Mouse (Mus musculus): ENCODE results near the gene Lsm7. TPM values are rescaled to one million over a fixed set of nuclear protein-coding genes. Genes with fewer than 3 reads are reported as not detected.
"Not testable (repeated sequence)": the region's sequence is repeated elsewhere in the genome, so short reads cannot be mapped to it uniquely, and the experiment has no call there.

Gene Lsm7
- polyA plus RNA-seq, 1 experiment from 2014 or later: 375 TPM

- not testable (repeated sequence) for H3K27ac ChIP-seq (replicated peaks; ENCODE audit: low read depth, low read length); ATAC-seq (ENCODE audit: insufficient number of reproducible peaks, low FRiP score, low TSS enrichment, low read depth); H3K9ac ChIP-seq (ENCODE audit: low read length); DNase-seq (ENCODE audit: low spot score); H3K9me3 ChIP-seq (ENCODE audit: control insufficient read depth, low read length); H3K36me3 ChIP-seq (ENCODE audit: control insufficient read depth, insufficient read depth, low read length); H3K4me3 ChIP-seq (ENCODE audit: low read depth, low read length); H3K27me3 ChIP-seq (ENCODE audit: control insufficient read depth, insufficient read depth, low read length); H3K4me2 ChIP-seq (ENCODE audit: low read depth, severe bottlenecking); H3K4me1 ChIP-seq (ENCODE audit: control insufficient read depth, insufficient read depth, low read length)
- 86% methylated on average over 7 of the region's 7 CpGs for WGBS
Measured at GRCm38 (mm10) chr10:80817955-80818354, 37.1 kb downstream of the Lsm7 start.

DNA sequence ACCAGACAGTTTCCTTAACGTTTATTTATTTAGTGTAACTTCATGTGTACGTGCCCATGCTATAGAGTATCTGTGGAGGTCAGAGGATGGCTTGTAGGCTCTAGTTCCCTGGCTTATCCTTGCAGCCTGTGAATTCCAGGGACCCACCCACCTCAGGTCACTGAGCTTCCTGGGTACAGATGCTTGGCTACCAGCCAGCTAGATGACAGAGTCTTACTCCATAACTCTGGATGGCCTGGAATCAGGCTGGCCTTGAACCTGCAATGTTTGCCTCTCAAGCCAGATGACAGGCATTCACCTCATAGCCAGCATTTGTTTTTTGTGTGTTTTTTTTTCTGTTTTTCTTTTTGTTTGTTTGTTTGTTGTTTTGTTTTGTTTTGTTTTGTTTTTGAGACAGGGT lies 37.8 kb downstream of the Lsm7 start:
- no peaks in the 10 kb centered on the region for H3K27me3 ChIP-seq (ENCODE audit: control insufficient read depth, insufficient read depth, low read length)
- DNase-seq (ENCODE audit: low spot score): no peak
- no peak overlapping the region for H3K4me3 ChIP-seq (ENCODE audit: low read depth, low read length)
- no peaks in the 10 kb centered on the region for H3K36me3 ChIP-seq (ENCODE audit: control insufficient read depth, insufficient read depth, low read length)
- 65% methylated on average over 2 of the region's 2 CpGs for WGBS
- H3K9me3 ChIP-seq (ENCODE audit: control insufficient read depth, low read length): no peaks in the 10 kb centered on the region
- H3K27ac ChIP-seq (replicated peaks; ENCODE audit: low read depth, low read length): no peak overlapping the region
- no peak for ATAC-seq (ENCODE audit: insufficient number of reproducible peaks, low FRiP score, low TSS enrichment, low read depth)
- no peak overlapping the region for H3K4me2 ChIP-seq (ENCODE audit: low read depth, severe bottlenecking)
- H3K9ac ChIP-seq (ENCODE audit: low read length): no peak overlapping the region
- H3K4me1 ChIP-seq (ENCODE audit: control insufficient read depth, insufficient read depth, low read length): no peaks in the 10 kb centered on the region

GRCm38 (mm10) chr10:80816303-80816702 lies 38.7 kb downstream of the Lsm7 start:
- not testable (repeated sequence) for H3K27ac ChIP-seq (replicated peaks; ENCODE audit: low read depth, low read length); H3K4me1 ChIP-seq (ENCODE audit: control insufficient read depth, insufficient read depth, low read length); H3K36me3 ChIP-seq (ENCODE audit: control insufficient read depth, insufficient read depth, low read length); H3K9me3 ChIP-seq (ENCODE audit: control insufficient read depth, low read length); H3K4me3 ChIP-seq (ENCODE audit: low read depth, low read length); ATAC-seq (ENCODE audit: insufficient number of reproducible peaks, low FRiP score, low TSS enrichment, low read depth); DNase-seq (ENCODE audit: low spot score); H3K4me2 ChIP-seq (ENCODE audit: low read depth, severe bottlenecking); H3K27me3 ChIP-seq (ENCODE audit: control insufficient read depth, insufficient read depth, low read length); H3K9ac ChIP-seq (ENCODE audit: low read length)
- WGBS: 75% methylated on average over 3 of the region's 3 CpGs

- Histone ChIP-seq H3K27me3 (ENCODE audit: control insufficient read depth, insufficient read depth, low read length) (0 out of 2 replicates have a peak, but pooled peaks cover 2% of the 10 kb centered on the region), H3K36me3 (ENCODE audit: control insufficient read depth, insufficient read depth, low read length) (no peaks in the 10 kb centered on the region), H3K4me2 (ENCODE audit: low read depth, severe bottlenecking) (no peak overlapping the region), H3K27ac (replicated peaks; ENCODE audit: low read depth, low read length) (no peak overlapping the region), H3K9ac (ENCODE audit: low read length) (no peak overlapping the region), H3K4me1 (ENCODE audit: control insufficient read depth, insufficient read depth, low read length) (peaks cover 2% of the 10 kb centered on the region; the same call in 1 of the 2 replicates), H3K4me3 (ENCODE audit: low read depth, low read length) (no peak overlapping the region), H3K9me3 (ENCODE audit: control insufficient read depth, low read length) (no peaks in the 10 kb centered on the region)
- ATAC-seq (ENCODE audit: insufficient number of reproducible peaks, low FRiP score, low TSS enrichment, low read depth) (no peak), DNase-seq (ENCODE audit: low spot score) (no peak)
- 66% methylated on average over 7 of the region's 7 CpGs for WGBS
Measured at GRCm38 (mm10) chr10:80814800-80815199, 40.2 kb downstream of the Lsm7 start.

GRCm38 (mm10) chr10:80813366-80813765 lies 41.6 kb downstream of the Lsm7 start, which contains the start of gene Jsrp1:
Gene Jsrp1 (minus strand): TSS chr10:80813498.
- H3K4me3 ChIP-seq (ENCODE audit: low read depth, low read length): no peak within 1 kb of the TSS
- H3K9ac ChIP-seq (ENCODE audit: low read length): no peak within 1 kb of the TSS
- ATAC-seq (ENCODE audit: insufficient number of reproducible peaks, low FRiP score, low TSS enrichment, low read depth) (no peak), DNase-seq (ENCODE audit: low spot score) (no peak)
- H3K36me3 ChIP-seq (ENCODE audit: control insufficient read depth, insufficient read depth, low read length): no peaks in the 10 kb centered on the region
- H3K27ac ChIP-seq (replicated peaks; ENCODE audit: low read depth, low read length): no peak within 1 kb of the TSS
- peaks cover 8% of the 10 kb centered on the region for H3K4me1 ChIP-seq (ENCODE audit: control insufficient read depth, insufficient read depth, low read length)
- H3K27me3 ChIP-seq (ENCODE audit: control insufficient read depth, insufficient read depth, low read length): peaks cover 10% of the 10 kb centered on the region; the same call in 1 of the 2 replicates
- no peak within 1 kb of the TSS for H3K4me2 ChIP-seq (ENCODE audit: low read depth, severe bottlenecking)
- WGBS: 75% methylated on average over 4 of the region's 4 CpGs
- no peaks in the 10 kb centered on the region for H3K9me3 ChIP-seq (ENCODE audit: control insufficient read depth, low read length)

DNA sequence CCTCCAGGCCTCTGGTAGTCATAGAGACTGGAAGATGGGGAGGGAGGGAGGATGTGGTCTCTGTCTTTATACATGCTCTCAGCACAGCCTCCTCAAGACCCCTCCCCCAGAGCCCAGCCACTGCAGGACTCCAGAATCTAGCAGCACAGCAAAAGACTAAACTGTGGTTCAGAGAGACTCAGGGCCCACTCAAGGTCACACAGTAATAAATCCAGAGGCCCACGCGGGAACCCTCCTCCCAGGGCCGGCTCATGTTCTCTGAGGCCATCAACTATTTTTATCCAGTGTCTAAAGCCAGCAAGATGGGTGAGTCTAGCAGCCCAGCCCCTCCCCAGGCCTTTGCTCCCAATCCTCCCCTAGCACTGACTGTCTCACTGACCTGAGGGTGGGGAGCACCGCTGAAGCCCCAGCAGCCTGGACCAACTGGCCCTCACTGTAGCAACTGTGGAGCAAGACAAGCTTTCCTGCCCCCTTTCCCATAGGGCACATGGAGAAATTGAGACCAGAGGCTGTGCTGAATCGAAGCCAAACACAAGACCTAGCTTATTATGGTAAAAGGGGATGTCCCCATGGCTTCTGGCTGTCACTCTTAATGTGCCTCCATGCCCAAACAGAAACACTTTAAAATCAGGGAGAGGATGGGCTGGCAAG lies 42.5 kb downstream of the Lsm7 start:
- Histone ChIP-seq H3K4me3 (ENCODE audit: low read depth, low read length) (no peak overlapping the region), H3K9ac (ENCODE audit: low read length) (no peak overlapping the region), H3K9me3 (ENCODE audit: control insufficient read depth, low read length) (no peaks in the 10 kb centered on the region), H3K4me1 (ENCODE audit: control insufficient read depth, insufficient read depth, low read length) (peaks cover 15% of the 10 kb centered on the region), H3K4me2 (ENCODE audit: low read depth, severe bottlenecking) (no peak overlapping the region), H3K36me3 (ENCODE audit: control insufficient read depth, insufficient read depth, low read length) (no peaks in the 10 kb centered on the region), H3K27me3 (ENCODE audit: control insufficient read depth, insufficient read depth, low read length) (peaks cover 14% of the 10 kb centered on the region), H3K27ac (replicated peaks; ENCODE audit: low read depth, low read length) (no peak overlapping the region)
- DNase-seq (ENCODE audit: low spot score) (no peak), ATAC-seq (ENCODE audit: insufficient number of reproducible peaks, low FRiP score, low TSS enrichment, low read depth) (no peak)
- WGBS: 67% methylated on average over 5 of the region's 5 CpGs

DNA sequence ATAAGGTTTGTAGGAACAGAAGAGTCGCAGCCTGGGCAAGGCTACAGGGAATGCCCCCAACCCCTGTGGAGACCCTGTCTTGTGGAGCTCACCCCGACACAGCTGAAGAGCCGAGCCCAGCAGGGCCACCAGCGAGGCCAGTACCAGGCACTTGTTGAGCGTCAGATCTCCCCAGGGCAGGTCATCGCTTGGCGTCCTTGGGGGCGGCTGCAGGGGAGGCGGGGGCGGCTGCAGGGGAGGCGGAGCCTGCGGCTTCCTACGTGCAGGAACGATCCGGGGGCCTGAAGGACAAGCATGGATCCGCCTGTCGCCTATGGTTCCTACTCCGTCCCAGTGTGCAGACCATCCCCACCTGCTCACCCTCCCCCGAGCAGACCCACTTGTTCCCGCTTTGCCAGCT lies 44.9 kb downstream of the Lsm7 start:
- no peak overlapping the region for H3K4me3 ChIP-seq (ENCODE audit: low read depth, low read length)
- peak overlapping the region; percentile 36 for H3K4me2 ChIP-seq (ENCODE audit: low read depth, severe bottlenecking)
- H3K4me1 ChIP-seq (ENCODE audit: control insufficient read depth, insufficient read depth, low read length): peaks cover 30% of the 10 kb centered on the region
- no peak overlapping the region for H3K27ac ChIP-seq (replicated peaks; ENCODE audit: low read depth, low read length)
- no peak for DNase-seq (ENCODE audit: low spot score)
- peak overlapping the region; percentile 22; the same call in 1 of the 2 replicates for H3K9ac ChIP-seq (ENCODE audit: low read length)
- WGBS: 5% methylated on average over 20 of the region's 20 CpGs
- ATAC-seq (ENCODE audit: insufficient number of reproducible peaks, low FRiP score, low TSS enrichment, low read depth): no peak
- H3K36me3 ChIP-seq (ENCODE audit: control insufficient read depth, insufficient read depth, low read length): peaks cover 8% of the 10 kb centered on the region; the same call in 1 of the 2 replicates
- H3K27me3 ChIP-seq (ENCODE audit: control insufficient read depth, insufficient read depth, low read length): peaks cover 21% of the 10 kb centered on the region
- no peaks in the 10 kb centered on the region for H3K9me3 ChIP-seq (ENCODE audit: control insufficient read depth, low read length)

DNA sequence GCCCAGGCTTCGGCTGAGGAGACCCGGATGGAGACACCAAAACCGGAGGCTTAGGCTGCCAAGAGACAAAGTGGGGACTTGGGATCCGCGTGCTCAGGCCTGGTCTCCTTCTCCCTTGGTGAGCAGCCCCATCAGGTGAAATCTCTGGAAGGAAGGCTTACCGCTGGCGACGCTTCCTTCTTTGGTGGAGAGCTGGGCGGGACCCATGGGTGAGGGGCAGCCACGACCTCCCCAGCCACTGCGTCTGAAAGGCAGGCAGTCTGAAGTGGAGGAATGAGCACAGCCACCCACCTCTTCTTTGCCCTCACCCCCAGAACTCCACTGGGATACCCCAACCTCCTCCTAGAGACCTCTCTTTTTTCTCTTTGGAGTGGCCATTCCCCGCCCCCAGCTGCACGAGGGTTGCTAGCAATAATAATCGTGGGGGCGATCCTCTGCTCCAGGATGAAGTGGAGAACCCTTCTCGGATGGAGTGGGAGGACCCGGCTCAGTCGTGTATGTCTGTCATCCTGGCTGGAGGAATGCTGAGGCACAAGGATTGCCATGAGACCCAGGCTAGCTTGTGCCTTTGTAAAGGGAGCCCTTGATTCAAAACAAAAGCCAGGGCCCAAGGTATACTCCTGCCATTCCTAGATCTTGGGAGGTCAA lies 45.9 kb downstream of the Lsm7 start:
- no peak for ATAC-seq (ENCODE audit: insufficient number of reproducible peaks, low FRiP score, low TSS enrichment, low read depth)
- Histone ChIP-seq H3K27me3 (ENCODE audit: control insufficient read depth, insufficient read depth, low read length) (peaks cover 21% of the 10 kb centered on the region), H3K4me2 (ENCODE audit: low read depth, severe bottlenecking) (peak overlapping the region; percentile 27; the same call in 1 of the 2 replicates), H3K4me1 (ENCODE audit: control insufficient read depth, insufficient read depth, low read length) (peaks cover 30% of the 10 kb centered on the region), H3K9ac (ENCODE audit: low read length) (no peak overlapping the region; the same call in 1 of the 2 replicates), H3K4me3 (ENCODE audit: low read depth, low read length) (no peak overlapping the region; the same call in 1 of the 2 replicates), H3K9me3 (ENCODE audit: control insufficient read depth, low read length) (no peaks in the 10 kb centered on the region), H3K27ac (replicated peaks; ENCODE audit: low read depth, low read length) (no peak overlapping the region), H3K36me3 (ENCODE audit: control insufficient read depth, insufficient read depth, low read length) (peaks cover 14% of the 10 kb centered on the region)
- WGBS: 9% methylated on average over 17 of the region's 18 CpGs
- DNase-seq (ENCODE audit: low spot score): peak; percentile 46
